Mouse (Mus musculus): ENCODE measurements around the gene Nudt13.

Nudt13 gene

DNA sequence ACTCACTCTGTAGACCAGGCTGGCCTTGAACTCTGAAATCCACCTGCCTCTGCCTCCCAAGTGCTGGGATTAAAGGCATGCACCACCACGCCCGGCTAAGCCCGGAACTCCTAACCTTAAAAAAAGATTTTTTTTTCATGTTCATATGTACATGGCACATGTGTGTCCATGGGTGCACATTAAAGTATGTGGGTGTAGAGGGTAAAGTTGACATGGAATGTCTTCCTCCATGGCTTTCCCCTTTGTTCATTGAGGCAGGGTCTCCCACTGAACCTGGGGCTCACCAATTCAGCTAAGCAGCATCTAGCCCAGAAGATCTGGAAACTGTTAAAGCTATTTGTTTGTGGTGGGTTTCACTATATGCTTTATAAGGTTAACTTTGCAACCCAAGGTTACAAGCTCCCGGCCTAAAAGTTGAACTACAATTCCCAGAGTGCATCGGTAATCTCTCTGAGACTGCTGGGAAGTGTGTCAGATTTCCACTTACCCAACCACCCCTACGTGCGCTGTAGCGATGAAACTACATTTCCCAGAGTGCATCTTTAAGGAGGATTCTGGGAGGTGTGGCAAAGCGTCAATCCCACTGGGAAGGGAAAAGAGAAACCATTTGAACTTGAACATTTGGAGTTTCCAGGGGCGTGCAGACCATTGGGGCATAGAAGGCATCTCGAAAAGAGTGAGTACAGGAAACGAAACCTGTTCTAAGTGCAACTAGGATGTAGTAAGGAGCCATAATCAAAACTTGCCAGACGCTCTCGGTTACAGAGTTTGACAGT, at the start of gene Nudt13:
Gene Nudt13 (plus strand): TSS at position 581 of the 776 bp plus-strand sequence.
- 22% methylated on average over 14 of the region's 14 CpGs for WGBS

DNA sequence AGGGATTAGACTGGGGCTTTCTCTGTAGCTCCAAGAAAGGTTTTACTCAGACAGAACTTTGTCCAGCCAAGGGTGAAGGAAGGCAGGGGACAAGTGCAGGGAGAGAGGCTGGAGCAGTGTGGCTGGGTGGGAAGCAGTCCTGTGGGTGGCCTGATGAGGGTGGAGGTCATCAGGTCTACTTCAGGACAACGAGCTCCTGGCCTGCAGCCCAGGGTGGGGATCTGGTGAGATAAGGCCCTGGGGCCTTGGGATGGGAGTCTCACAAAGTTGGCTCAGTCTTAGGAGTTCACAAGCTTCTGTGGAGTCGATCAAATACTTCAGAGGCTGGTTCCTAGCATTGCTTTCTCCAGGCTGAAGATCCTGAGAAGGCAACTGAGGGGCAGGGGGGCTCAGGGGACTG, 49.2 kb upstream of the Nudt13 start:
- WGBS = 75% methylated on average over 2 of the region's 2 CpGs

DNA sequence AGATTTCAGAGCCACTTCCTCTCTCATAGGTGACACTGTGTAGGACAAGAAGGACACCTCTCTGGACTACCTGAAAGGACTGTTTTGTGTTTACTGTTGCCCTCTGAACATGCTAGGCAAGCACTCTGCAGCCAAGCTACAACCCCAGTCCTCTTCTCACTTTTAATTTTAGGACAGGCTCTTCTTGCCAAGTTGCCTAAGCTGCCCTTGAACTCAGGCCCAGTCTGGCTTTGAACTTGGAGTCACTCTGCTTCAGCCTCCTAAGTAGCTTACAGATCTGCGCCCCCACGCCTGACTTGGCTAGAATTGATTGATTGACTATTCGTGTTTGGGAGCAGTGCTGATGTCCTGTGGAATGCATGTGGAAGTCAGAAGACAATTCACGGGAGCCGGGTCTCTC, 48.6 kb upstream of the Nudt13 start:
- 92% methylated on average over 5 of the region's 5 CpGs for WGBS

DNA sequence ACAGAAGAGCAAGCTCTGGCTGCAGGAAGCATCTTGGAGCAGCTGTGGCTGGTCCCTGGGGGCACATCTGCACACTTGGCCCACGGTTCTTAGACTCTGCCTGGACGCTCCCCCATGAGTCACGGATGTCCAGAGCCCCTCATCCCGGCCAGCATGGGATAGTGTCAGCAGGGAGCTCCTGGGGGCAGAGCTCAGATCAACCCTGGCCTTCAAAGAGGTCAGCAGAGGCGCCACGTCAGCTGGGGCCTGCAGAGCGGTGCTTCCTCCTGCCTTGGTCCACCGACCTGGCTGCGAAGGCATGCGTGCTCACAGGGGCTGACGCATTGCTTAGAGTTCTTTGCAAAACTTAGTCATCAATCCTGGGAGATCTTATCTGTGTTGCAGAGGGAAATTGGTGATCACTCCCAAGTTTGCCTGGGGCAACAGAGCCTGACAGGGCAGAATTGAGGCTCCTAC, 47.7 kb upstream of the Nudt13 start:
- 88% methylated on average over 11 of the region's 11 CpGs for WGBS

DNA sequence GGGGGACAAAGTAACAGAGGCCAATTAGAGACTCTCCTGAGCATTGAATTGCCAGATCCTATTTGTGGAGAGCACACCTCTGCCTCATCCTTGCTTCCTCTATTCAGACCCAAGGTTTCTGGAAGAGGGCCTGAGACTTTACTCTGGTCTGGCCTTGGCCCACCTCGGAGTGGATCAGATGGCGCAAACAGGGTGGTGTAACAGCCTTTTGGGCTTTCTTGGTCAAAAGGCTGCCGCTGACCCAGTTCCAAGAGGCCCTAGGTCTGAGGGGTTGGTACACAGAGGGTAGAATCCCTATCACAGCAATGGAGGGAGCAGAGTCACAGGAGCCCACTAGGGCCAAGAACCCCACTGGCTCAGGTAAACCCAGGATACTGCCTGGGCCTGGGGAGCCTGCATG, 46.5 kb upstream of the Nudt13 start:
- 95% methylated on average over 3 of the region's 3 CpGs for WGBS

DNA sequence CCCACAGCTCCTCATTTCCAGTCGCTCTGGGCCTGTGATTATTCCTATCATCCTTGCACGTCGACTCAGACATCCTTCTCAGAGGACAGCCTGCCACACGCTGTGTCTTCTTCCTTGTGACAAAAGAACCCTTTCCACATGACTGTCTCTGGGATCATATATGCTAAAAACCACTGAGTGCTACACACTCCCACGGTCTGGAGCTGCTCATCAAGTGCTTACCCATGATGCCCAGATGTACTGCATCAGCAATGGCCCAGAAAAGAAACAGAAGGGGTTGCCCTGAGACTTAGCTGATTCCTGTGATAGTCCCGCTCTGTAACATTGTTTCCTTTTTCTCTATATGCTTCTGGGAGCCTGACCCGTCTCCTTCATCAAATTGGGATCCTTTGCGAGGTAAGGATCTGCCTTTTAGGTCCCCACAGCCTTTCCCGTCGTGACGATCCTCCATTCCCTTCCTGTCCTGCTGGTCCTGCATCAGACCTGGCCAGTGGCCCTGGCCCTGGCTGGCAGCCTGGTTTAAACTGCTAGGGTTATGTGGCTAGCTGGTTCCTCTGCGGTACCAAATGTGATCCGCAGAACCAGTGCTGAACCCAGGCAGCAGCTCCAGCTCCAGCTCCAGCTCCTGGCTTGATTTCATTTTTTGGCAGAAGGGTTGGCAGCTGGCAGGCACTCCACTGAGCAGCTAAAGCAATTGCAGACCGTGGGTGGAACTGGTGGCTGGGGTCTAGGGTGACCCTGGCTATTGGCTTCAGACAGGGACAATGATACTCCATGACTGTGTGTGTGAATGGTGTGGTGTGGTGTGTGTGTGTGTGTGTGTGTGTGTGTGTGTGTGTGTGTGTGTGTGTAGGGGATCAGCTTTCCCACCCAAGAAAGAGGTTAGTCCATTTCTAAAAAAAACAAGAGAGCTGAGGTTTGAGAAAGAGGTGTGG, 44.0 kb upstream of the Nudt13 start:
- 51% methylated on average over 14 of the region's 14 CpGs for WGBS

DNA sequence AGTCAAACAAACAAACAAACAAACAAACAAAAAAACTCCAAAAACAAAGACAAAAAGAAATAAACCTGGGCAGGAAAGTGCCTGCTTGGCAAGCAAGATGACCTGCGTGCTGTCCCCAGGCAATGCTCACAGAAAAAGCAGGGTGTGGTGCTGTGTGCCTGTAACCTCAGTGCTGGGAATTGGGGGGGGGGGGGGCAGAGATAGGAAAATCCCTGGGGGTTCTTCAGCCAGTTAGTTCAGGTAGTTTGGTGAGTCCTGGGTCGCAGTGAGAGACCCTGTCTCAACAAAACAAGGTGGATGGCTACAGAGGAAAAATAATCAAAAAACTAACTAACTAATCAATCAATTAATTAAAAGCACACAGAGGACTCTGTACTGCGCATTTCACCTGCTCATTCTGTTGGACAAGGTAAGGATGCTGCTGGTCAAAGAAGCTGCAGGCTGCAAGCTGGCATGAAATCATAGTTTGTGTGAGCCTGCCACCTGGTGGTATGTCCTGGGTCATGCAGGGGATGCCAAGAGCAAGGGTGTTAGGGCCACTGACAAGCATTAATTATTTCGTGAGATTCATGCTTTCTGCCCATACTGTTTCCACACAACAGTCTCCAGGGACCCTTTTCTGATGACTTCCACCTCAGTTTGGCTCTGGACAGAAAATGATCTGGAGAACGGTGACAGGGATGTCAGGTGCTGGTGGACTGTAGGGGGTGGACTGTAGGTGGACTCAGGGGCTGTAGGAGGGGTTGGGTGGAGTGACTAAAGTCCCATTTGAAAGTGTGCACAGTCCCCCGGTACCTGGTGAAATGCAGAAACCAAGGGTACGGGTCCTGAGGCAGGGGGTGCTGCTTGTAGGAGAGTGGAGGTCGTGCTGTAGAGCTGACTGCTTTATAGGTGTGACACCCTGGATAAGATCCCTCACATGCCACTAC, 36.0 kb upstream of the Nudt13 start:
- WGBS = 53% methylated on average over 8 of the region's 8 CpGs

DNA sequence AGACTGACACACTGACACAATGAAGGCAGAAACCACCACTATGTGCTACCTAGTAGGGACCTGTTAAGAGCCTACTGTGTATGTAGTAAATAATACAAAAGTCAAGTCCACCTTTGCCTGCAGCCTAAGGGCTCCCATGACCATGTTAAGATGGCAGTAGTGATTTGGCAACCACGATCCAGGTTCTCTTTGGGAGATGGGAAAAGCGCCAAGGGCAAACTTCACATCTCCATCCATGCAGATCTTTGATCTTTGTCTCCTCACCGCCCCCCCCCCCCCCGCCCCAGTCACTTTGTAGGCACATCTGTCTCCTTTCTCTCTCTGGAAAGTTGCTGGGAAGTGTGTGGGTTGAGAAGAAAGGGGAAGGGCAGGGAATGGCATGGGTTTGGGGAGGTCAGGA, 32.2 kb upstream of the Nudt13 start:
- 66% methylated on average over 4 of the region's 4 CpGs for WGBS

DNA sequence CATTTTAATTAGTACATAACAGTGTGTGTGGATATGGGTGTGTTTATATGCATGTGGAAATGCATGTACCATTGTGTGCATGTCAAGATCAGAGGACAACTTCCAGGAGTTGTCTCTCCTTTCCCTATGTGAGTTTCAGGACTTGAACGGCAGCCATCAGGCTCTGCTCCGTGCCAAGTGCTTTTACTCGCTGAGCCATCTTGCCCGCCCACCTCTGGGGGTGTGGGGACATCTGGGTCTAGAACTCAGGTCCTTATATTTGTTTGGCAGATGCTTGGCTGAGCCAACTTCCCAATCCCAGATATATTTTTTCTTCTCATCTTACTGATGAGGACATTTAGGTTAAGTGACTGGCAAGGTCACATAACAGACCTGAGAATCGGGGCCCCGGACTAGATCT, 26.1 kb upstream of the Nudt13 start:
- 47% methylated on average over 6 of the region's 6 CpGs for WGBS

DNA sequence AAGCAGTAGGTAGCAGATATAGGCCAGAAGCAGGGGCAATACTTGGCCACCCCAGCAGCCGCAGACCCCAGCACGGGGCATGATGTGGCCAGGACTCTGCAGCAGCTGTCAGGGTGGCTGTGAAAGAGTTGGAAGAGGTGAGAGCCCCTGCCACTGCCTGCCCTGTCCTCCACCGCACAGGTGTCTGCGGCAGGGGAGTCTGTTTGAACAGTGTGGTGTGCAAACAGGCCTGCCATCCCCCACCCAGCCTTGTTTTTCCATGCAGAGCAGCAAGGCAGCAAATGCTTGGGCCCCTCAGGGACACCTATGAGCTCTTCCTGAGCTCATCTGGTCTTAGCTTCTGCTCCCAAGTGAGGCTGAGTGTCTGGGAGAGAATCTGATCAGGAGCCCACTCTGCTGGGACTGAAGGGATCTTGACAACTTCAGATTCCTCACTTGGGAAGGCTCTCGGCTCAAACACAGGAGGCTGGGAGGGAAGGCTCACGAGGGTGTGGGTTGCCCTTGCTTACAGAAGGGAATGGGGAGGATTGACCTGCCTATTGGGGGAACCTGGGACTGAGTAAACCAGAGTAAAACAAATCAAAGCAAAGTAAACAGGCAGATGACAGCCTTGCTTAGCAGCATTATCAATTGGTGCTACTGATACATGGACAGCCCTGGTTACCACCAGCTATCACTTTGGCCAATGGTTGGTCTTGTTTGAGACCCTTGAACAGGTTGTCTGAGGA, 25.3 kb upstream of the Nudt13 start, which contains the start of gene Kcnk16:
Gene Kcnk16 (minus strand): TSS at position 118 of the 728 bp plus-strand sequence.
- 84% methylated on average over 6 of the region's 6 CpGs for WGBS

DNA sequence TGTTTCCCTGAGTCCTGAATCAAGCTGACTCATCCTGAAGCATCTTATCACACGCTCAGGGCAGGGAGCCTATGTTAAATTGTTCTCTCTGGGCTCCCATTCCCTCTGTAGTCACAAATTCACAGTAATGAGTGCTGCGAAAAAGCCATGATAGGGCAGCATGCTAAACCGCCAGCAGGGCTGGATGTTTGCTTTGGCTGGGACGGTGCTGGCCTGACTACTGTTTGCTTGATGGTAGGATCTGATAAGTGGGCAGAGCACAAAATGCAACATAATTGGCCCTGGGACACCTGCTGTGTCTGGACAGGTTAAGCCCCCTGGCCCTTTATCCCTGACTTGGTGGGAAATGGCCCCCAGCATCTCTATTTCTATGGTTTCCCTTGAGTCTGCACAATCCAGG, 3.1 kb upstream of the Nudt13 start:
- 79% methylated on average over 4 of the region's 4 CpGs for WGBS

DNA sequence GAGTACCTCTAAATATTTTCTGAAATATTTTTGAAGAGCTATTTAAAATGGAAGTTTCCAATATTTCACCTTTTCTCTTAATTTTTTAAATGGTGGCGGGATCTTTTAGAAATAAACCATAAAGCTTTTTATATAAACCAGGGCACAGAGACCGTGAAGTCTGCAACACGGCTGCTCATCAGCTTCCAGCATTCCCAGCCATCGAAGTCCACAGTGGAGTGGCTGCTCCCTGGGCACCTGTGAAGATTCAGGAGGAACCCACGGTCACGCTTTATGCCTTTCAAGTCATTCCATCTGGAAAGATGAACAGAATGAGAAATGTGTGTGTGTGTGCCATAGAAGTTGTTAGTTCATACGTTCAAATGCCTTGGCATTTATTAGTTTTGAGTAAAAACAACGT, 450 bp downstream of the Nudt13 start:
- 17% methylated on average over 8 of the region's 8 CpGs for WGBS

DNA sequence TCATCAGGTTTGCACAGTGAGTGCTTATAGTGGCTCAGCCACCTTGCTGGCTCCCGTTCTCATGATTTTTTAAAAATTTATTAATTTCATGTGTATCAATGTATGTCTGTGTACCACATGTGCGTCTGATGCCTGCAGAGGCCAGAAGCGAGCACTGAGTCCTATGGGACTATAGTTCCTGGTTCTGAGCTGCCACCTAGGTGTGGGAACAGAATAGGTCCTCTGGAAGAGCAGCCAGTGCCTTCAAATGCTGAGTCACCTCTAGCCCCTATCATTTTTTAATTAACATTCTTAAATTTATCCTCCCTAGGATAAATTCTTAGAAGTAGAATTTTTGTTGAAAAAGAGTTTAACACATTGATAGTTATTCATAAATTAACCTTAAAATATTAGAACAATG, 3.1 kb downstream of the Nudt13 start:
- 90% methylated on average over 3 of the region's 3 CpGs for WGBS

DNA sequence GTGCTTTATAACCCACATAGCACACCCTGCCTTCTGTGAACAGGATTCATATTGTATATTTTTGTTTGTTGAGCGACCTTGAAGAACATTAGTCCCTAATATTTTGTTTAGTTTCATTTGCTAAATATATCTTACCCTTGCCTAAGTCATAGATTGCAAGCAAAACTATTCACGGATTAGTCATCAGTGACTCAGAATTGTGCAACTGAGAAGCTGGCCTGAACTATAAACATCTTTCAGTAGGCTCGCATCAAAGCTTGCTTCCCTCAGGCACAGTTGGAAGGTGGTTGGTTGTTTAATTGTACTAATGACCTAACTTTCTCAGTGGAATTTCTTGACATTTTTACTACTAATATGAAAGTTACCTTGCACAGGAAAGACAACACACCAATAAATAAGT, 3.6 kb downstream of the Nudt13 start:
- WGBS = 53% methylated on average over 3 of the region's 3 CpGs

DNA sequence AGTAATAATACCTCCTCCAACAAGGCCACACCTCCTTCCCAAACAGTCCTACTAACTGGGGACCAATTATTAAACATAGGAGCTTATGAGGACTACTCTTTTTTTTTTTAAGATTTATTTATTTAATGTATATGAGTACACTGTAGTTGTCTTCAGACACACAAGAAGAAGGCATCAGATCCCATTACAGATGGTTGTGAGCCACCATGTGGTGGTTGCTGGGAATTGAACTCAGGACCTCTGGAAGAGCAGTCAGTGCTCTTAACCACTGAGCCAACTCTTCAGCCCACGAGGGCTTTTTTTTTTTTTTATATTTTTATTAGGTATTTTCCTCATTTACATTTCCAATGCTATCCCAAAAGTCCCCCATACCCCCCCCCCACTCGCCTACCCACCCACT, 10.6 kb downstream of the Nudt13 start:
- WGBS = 80% methylated on average over 2 of the region's 2 CpGs

DNA sequence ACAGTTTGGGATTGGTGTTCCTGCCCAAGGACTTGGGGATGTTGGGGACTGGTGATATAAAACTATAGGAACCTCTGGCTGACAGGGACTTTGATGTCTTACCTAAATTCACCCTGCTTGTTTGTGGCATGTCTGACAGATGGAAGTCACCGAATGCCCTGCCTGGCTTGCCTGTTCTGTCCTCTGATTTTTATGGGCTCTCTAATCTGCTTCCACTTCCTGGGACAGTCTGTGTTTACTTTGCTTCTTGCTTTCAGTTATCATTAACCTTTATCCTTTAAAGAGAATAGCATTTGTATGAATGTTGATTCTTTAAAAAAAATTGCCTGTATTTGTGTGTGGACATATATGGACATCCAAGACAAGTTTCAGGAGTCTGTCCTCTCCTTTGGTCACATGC, 20.6 kb downstream of the Nudt13 start:
- WGBS = 81% methylated on average over 1 of the region's 1 CpGs

DNA sequence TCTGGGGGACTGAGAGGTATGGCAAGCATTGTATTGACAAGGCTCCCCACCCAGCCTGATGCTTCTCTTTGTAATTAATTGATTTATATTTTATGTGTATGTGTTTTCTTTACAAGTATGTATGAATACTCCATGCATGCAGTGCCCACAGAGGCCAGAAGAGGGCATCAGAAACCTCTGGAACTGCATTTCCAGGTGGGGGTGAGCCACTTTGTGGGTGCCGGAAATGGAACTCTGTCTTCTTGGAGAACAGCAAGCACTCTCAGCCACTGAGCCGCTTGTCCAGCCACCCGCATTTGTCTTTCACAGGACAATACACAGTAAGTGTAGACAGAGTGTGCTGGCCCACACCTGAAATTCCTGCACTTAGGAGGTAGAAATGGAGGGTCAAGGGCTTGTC, 24.9 kb downstream of the Nudt13 start:
- whole genome bisulfite sequencing = 78% methylated on average over 3 of the region's 3 CpGs

DNA sequence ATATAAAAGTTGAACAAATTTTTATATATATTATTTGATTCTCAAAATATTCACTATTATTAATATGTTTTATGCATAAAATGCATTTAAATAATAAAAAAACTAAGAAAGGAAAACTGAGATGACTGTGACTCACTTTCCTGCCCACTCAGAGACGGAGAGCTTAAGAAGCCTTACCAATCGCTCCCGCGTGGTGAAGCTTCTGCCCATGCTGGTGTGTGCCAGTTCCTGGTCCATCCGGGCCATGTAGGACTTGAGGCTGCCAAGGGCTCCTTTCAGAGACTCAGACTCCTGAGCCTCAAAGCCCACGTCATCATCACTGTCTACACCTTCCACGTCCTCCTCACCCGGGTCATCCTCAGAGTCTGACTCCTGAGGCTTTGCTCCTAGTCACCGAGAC, 29.7 kb downstream of the Nudt13 start:
- 67% methylated on average over 9 of the region's 9 CpGs for whole genome bisulfite sequencing

DNA sequence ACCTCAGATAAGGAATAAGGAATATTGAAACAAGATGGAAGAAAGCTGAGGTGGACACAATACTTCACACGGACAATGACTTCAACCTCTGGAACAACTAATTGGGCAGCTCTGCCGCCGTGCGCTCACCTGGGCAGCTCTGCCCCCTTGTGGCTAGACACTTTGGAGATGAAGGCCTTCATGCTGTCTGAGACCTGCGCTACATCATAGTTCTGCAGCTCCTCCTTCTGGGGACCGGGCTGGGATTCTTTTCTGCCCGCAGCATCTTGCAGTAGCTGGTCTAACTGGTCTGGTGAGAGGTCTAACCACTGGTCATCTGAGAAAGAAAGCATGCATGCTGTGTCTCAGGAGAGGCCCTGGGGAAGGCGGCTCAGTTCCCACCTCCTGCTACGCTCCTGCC, 34.0 kb downstream of the Nudt13 start:
- WGBS = 71% methylated on average over 9 of the region's 9 CpGs

DNA sequence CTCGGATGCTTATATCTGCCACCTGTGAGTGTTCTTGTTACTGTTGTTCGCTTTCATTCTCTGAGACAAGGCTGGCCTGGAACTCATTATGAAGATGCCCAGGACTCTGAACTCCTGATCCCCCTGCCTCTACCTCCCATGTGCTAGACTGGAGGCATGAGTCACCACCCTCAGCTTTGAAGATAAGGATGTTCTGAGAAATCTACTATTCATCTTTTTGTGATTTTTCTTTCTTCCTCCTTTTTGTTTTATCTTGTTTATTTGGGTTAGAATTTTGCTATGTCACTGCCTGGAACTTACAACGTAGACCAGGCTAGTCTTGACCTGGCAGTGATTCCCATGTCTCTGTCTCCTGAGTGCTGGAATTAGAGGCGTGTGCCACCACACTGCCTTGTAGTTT, 36.8 kb downstream of the Nudt13 start:
- WGBS = 94% methylated on average over 4 of the region's 4 CpGs

DNA sequence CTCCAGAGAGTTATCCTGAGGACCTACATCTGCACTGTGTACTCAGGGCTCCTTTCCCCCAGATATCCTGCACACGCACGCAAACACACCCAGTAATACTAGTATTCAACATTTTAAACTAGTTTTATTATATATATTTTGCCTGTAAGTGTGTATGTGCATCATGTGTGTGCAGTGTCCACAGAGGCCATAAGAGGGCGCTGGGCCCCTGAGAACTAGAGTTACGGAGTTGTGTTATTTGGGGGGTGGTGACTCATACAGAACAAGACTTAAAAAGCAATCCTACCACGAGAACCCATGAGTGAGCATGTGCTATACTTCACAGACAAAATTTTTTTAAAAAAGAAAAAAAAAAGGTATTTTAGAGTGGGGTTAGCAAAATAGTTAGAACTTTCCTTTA, 44.9 kb downstream of the Nudt13 start:
- whole genome bisulfite sequencing = 86% methylated on average over 5 of the region's 5 CpGs

All from cerebral cortex, adult 2 months (tissue).